Mouse (Mus musculus) forebrain, embryonic 10.5 days (tissue): ENCODE data around the gene Ptprs. TPM values are rescaled to one million over a fixed set of nuclear protein-coding genes. Genes with fewer than 3 reads are reported as not detected.
A peak's percentile ranks its signal among the peaks of the same experiment; 100 is the strongest.

Experiments
- DNase-seq: peaks from one replicate; pipeline ENCODE4 v3.0.0-alpha.2; 2017; ENCODE audit warnings: low spot score; ENCODE audit errors: extremely low spot score
- H3K27ac ChIP-seq: fragments of 300-500 bp; sonication (generic); 2 replicates; pipeline ENCODE4 v1.5.1; 2016; ENCODE audit warnings: mild to moderate bottlenecking
- H3K27me3 ChIP-seq: fragments of 300-500 bp; sonication (generic); 2 replicates; pipeline ENCODE4 v1.6.1; 2016; ENCODE audit warnings: mild to moderate bottlenecking; ENCODE audit not compliant: poor library complexity, severe bottlenecking
- H3K36me3 ChIP-seq: fragments of 300-500 bp; sonication (generic); replicated peaks from 2 replicates; pipeline ENCODE4 v1.6.1; 2016; ENCODE audit warnings: mild to moderate bottlenecking, moderate library complexity
- H3K4me1 ChIP-seq: fragments of 300-500 bp; sonication (generic); 2 replicates; pipeline ENCODE4 v1.6.1; 2016
- H3K4me3 ChIP-seq: fragments of 300-500 bp; sonication (generic); 2 replicates; pipeline ENCODE4 v1.5.1; 2016; ENCODE audit warnings: mild to moderate bottlenecking, moderate library complexity
- H3K9me3 ChIP-seq: fragments of 300-500 bp; sonication (generic); 2 replicates; pipeline ENCODE4 v1.6.1; 2016; ENCODE audit warnings: mild to moderate bottlenecking, moderate library complexity
- WGBS: fragments of 180-500 bp; shearing (Covaris S2); methylation state at CpG from one replicate; pipeline ENCODE4 v1.1.7; 2016; 5-methylcytosine and 5-hydroxymethylcytosine counted together
- polyA plus RNA-seq: library from polyadenylated mRNA; unstranded; fragments of >200 nt; fragmentation: Nextera tagmentation; extraction: Ambion mirVana; gene quantifications from 2 replicates; pipeline ENCODE4 v1.2.1, GENCODE M21; 2016

Gene Ptprs
- polyA plus RNA-seq, result 80.3 and 91.5 TPM in 2 replicates

DNA sequence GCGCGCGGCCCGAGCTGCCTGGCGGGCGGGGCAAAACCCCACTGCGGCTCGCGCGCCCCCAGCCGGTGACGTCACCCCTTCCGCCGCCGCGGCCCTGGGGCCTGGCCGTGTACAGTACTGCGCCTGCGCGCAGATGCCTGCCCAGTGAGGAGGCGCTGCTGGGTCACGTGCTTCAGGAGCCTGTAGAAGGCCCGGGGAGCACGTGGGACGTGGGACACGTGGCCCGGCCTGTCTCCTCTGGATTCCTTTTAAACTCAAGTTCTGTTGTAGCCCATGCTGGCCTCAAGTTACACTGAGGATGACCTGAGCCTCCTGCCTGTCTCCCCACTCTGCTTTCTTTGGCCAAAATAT is at the start of gene Ptprs:
Ptprs (minus strand) TSS at position 82 of the 351 bp plus-strand sequence.
- H3K4me3 ChIP-seq, result peak within 1 kb of the TSS; percentile 92
- peak; percentile 96 for DNase-seq
- no peaks in the 10 kb centered on the region for H3K36me3 ChIP-seq
- peaks cover 11% of the 10 kb centered on the region; the same call in 1 of the 2 replicates for H3K9me3 ChIP-seq
- H3K27me3 ChIP-seq, result peaks cover 75% of the 10 kb centered on the region
- WGBS, result 0% methylated on average over 27 of the region's 27 CpGs
- peaks cover 70% of the 10 kb centered on the region for H3K4me1 ChIP-seq
- peak within 1 kb of the TSS; percentile 97 for H3K27ac ChIP-seq

DNA sequence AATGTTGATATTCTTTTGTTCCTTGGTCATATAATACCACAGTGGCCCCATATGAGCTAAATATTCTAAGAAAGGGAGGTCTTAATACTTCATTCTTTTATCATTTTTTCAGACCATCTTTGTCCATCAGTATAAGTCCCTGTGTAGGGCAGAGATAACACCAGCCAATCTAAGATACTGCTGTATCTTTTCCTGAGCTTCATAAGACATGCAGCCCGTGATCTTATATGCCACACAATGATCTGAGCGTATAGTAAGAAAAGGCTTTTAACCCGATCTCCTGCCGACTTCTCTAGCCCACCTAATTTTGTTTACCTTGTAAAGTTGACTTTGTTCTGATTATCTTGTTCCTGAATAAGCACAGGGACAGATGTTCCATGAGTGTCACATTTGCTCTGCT is 48.7 kb upstream of the Ptprs start:
- Histone ChIP-seq H3K27me3 (0 out of 2 replicates have a peak, but pooled peaks cover 3% of the 10 kb centered on the region), H3K36me3 (no peaks in the 10 kb centered on the region), H3K4me1 (no peaks in the 10 kb centered on the region), H3K27ac (no peak overlapping the region), H3K9me3 (no peaks in the 10 kb centered on the region), H3K4me3 (no peak overlapping the region)
- 85% methylated on average over 4 of the region's 4 CpGs for WGBS
- DNase-seq, result no peak

GRCm38 (mm10) chr17:56522744-56523143 is 46.5 kb upstream of the Ptprs start:
- 60% methylated on average over 1 of the region's 1 CpGs for WGBS
- Histone ChIP-seq H3K27me3 (0 out of 2 replicates have a peak, but pooled peaks cover 3% of the 10 kb centered on the region), H3K9me3 (no peaks in the 10 kb centered on the region), H3K4me3 (no peak overlapping the region), H3K4me1 (no peaks in the 10 kb centered on the region), H3K27ac (no peak overlapping the region), H3K36me3 (no peaks in the 10 kb centered on the region)
- no peak for DNase-seq

DNA sequence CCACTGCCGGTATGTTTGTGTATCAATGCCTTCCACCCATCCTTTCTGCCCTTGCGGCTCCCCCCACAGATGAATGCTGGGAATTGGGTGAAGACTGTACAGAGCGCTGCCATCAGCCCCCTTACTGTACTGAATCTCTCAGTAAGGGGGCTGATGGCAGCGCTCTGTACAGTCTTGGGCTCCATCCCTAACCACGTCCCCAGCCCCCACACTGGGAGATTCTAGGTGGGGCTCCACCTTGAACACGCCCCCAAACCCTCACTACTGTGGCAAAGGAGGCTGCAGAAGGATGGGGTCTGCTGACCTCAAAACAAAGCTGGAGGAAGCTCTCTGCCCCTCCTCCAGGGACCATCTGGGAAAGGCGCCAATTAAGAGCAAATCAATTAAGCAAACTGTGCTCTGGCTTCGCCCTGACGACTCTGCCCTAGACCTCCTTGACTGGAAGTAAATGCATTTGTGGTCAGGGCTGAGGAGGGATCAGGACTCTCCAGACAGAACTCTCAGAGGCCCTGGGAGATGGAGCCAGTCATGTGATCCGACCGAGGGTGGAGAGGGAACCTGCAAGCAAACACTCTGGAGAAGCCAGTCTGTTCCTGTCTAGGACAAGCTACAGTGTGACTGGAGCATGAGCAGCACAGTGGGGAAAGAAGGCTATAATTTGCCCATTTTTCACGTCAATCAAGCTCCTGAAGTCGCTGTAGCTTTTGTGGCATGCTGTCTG is 39.6 kb upstream of the Ptprs start:
- H3K4me3 ChIP-seq, result peak overlapping the region; percentile 25
- peak overlapping the region; percentile 81 for H3K27ac ChIP-seq
- peaks cover 64% of the 10 kb centered on the region for H3K27me3 ChIP-seq
- H3K9me3 ChIP-seq, result peaks cover 15% of the 10 kb centered on the region
- WGBS, result 11% methylated on average over 13 of the region's 13 CpGs
- H3K36me3 ChIP-seq, result no peaks in the 10 kb centered on the region
- peaks cover 34% of the 10 kb centered on the region for H3K4me1 ChIP-seq
- DNase-seq, result no peak

- Histone ChIP-seq H3K9me3 (peaks cover 15% of the 10 kb centered on the region), H3K4me3 (no peak overlapping the region), H3K27me3 (peaks cover 73% of the 10 kb centered on the region), H3K36me3 (no peaks in the 10 kb centered on the region), H3K4me1 (peaks cover 43% of the 10 kb centered on the region), H3K27ac (peak overlapping the region; percentile 81)
- DNase-seq, result no peak
- 58% methylated on average over 12 of the region's 12 CpGs for WGBS
Measured at GRCm38 (mm10) chr17:56514916-56515315, 38.6 kb upstream of the Ptprs start.

GRCm38 (mm10) chr17:56514330-56514729 is 38.0 kb upstream of the Ptprs start:
- peaks cover 79% of the 10 kb centered on the region for H3K27me3 ChIP-seq
- H3K9me3 ChIP-seq, result peaks cover 15% of the 10 kb centered on the region
- no peak overlapping the region for H3K27ac ChIP-seq
- no peak overlapping the region for H3K4me3 ChIP-seq
- no peak for DNase-seq
- H3K4me1 ChIP-seq, result peaks cover 49% of the 10 kb centered on the region
- no peaks in the 10 kb centered on the region for H3K36me3 ChIP-seq

- H3K36me3 ChIP-seq, result no peaks in the 10 kb centered on the region
- H3K4me1 ChIP-seq, result peaks cover 69% of the 10 kb centered on the region
- 67% methylated on average over 22 of the region's 22 CpGs for WGBS
- H3K4me3 ChIP-seq, result peak within 1 kb of the TSS; percentile 38
- peaks cover 92% of the 10 kb centered on the region for H3K27me3 ChIP-seq
- H3K27ac ChIP-seq, result peak within 1 kb of the TSS; percentile 97
- no peak for DNase-seq
- H3K9me3 ChIP-seq, result peaks cover 15% of the 10 kb centered on the region
Measured at GRCm38 (mm10) chr17:56512310-56512709, 36.0 kb upstream of the Ptprs start, which contains the start of gene Znrf4. Gene Znrf4, minus strand, starts transcription at chr17:56512431.

- DNase-seq, result no peak
- H3K27ac ChIP-seq, result peak overlapping the region; percentile 97
- peaks cover 15% of the 10 kb centered on the region for H3K9me3 ChIP-seq
- 23% methylated on average over 29 of the region's 29 CpGs for WGBS
- peaks cover 87% of the 10 kb centered on the region for H3K27me3 ChIP-seq
- peaks cover 76% of the 10 kb centered on the region for H3K4me1 ChIP-seq
- H3K4me3 ChIP-seq, result peak overlapping the region; percentile 38
- no peaks in the 10 kb centered on the region for H3K36me3 ChIP-seq
Measured at GRCm38 (mm10) chr17:56511707-56512090, 35.4 kb upstream of the Ptprs start.

DNA sequence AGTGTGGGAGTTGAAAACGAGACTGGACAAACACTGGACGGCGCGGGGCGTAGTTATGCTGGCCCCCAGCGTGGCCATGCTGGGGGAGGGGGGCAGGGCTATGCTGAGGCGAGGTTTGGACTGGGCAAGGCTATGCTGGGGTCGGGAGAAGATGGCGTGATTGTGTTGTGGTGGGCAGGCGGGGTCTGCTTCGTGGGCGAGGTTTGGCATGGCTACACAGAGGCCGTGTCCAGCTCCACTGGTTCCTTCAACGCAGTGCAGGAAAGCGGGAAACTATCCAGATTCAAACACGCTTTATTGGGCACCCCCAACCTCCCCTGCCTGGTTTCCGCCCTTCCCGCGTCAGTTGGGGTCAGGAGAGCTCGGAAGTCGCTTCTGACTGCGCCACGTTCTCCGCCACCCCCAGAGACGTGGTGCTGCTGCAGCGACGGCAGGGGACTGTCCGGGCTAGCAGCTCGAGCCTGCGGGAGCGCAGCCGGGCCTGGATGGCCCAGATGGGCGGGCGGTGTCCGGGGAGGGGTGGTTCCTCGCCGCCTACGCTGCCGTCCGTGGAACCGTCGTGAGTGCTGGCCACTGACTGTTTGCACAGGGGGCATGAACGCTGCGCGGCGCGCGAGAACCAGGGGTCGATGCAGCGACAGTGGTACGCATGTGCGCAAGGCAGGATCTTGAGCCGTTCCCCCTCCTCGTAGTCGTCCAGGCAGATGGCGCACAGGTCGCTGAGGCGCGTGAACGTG is 34.9 kb upstream of the Ptprs start:
- H3K27me3 ChIP-seq, result peaks cover 87% of the 10 kb centered on the region
- H3K4me3 ChIP-seq, result peak overlapping the region; percentile 38
- peak; percentile 27 for DNase-seq
- no peaks in the 10 kb centered on the region for H3K36me3 ChIP-seq
- 8% methylated on average over 60 of the region's 60 CpGs for WGBS
- peak overlapping the region; percentile 97 for H3K27ac ChIP-seq
- H3K9me3 ChIP-seq, result peaks cover 15% of the 10 kb centered on the region
- peaks cover 76% of the 10 kb centered on the region for H3K4me1 ChIP-seq

DNA sequence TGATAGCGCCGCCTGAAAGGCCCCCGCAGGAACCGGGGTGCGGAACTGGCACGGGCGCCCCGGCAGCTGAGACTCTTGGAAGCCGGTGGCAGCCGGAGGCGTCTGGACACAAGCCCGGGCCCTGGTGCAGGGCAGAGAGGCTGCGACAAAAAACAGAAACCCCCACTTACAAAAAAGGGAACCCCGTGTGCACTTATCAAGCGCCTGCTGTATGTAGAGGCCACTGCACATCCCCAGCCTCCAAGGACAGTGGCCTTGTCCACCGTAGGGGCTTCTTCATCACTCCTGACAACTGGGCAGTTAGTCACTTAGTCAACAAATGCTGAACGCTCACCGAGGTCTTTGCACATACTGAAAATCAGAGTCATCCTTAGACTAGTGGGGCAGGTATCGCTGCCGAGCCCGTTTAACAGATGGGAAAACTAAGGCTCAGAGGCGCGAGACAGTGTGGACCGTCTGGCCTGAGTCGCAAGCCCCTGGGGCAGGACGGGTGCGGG is 34.2 kb upstream of the Ptprs start:
- 28% methylated on average over 27 of the region's 27 CpGs for WGBS
- DNase-seq, result no peak
- Histone ChIP-seq H3K36me3 (no peaks in the 10 kb centered on the region), H3K27ac (peak overlapping the region; percentile 97), H3K4me1 (peaks cover 73% of the 10 kb centered on the region), H3K4me3 (peak overlapping the region; percentile 38), H3K27me3 (peaks cover 82% of the 10 kb centered on the region), H3K9me3 (peaks cover 15% of the 10 kb centered on the region)

DNA sequence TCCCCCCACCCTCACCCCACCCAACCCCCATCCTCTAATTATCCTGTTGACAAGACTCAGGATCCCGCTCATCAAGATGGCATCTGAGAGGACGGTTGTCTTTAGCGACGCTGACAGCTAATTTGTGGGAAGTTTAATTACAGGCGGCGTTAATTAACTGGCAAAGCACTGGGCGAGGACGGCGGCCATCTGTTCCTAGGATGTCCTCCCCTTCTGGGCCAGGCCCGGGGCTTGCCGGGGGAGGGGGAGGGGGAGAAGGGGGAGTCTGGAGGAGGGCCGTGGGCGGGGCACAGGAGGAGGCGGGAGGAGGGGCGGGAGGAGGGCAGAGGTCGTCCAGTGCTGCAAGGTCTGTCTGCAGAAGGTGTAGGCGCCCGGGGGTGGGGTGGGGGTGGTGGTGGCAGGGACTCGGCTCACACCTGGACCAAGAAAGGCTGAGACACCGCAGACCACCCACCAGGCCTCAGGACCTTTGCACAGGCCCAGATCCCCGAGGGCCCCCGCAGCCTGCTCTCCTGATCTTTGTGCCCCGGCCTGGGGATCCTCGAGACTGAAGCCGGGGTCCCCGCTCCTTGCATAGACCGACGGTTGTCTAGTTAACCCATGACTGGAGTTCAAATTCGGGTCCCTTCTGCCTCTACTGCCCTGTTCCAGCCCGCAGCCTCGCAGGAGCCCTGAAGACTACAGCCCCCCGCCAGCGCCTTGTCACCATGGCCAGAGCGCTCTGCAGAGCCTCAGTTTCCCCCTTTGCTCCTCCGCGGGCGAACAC is 33.6 kb upstream of the Ptprs start:
- peak overlapping the region; percentile 97 for H3K27ac ChIP-seq
- H3K4me3 ChIP-seq, result peak overlapping the region; percentile 38
- H3K36me3 ChIP-seq, result no peaks in the 10 kb centered on the region
- H3K27me3 ChIP-seq, result peaks cover 75% of the 10 kb centered on the region
- DNase-seq, result peak; percentile 77
- WGBS, result 6% methylated on average over 31 of the region's 37 CpGs
- peaks cover 66% of the 10 kb centered on the region for H3K4me1 ChIP-seq
- peaks cover 18% of the 10 kb centered on the region for H3K9me3 ChIP-seq

- no peak for DNase-seq
- Histone ChIP-seq H3K4me3 (peak overlapping the region; percentile 38), H3K36me3 (no peaks in the 10 kb centered on the region), H3K27me3 (peaks cover 68% of the 10 kb centered on the region), H3K4me1 (peaks cover 61% of the 10 kb centered on the region), H3K9me3 (peaks cover 25% of the 10 kb centered on the region), H3K27ac (peak overlapping the region; percentile 97)
- 36% methylated on average over 10 of the region's 10 CpGs for WGBS
Measured at GRCm38 (mm10) chr17:56509021-56509640, 32.8 kb upstream of the Ptprs start.
